In genomic region chr10:51176692-51177091, GRCm38 (mm10) we compare ENCODE assay signal across 17 mouse cellular contexts.
"Had no signal": no experiment of that assay in that cellular context is flagged by ENCODE, and none has a peak within 500 bp of the region (broad histone marks: within the 10 kb centered on the region; RNA-seq: fewer than 3 reads in every experiment).

No protein-coding gene starts in this region.

- H3K36me3 ChIP-seq: liver, embryonic 15.5 days; lung, embryonic 15.5 days; midbrain, embryonic 13.5 days; midbrain, embryonic 15.5 days; neural tube, embryonic 12.5 days; stomach, embryonic 15.5 days had no signal

- DNase-seq: liver, postnatal 0 days; lung, adult 2 months; lung, postnatal 36 days; right cerebral cortex, postnatal 14 days; thymus, adult 2 months; thymus, postnatal 25 days; thymus, postnatal 4 days had no signal

- H3K9ac ChIP-seq: liver, embryonic 15.5 days; liver, postnatal 0 days; lung, embryonic 15.5 days; midbrain, embryonic 13.5 days; midbrain, embryonic 15.5 days; neural tube, embryonic 12.5 days; stomach, embryonic 15.5 days had no signal

- ATAC-seq: liver, postnatal 0 days; midbrain, embryonic 13.5 days; midbrain, embryonic 15.5 days had no signal

- H3K9me3 ChIP-seq: liver, embryonic 15.5 days; lung, embryonic 15.5 days; megakaryocyte, embryonic 14.5 days; midbrain, embryonic 13.5 days; midbrain, embryonic 15.5 days; neural tube, embryonic 12.5 days; stomach, embryonic 15.5 days had no signal

- H3K4me2 ChIP-seq: liver, embryonic 15.5 days; lung, embryonic 15.5 days; midbrain, embryonic 11.5 days; midbrain, embryonic 13.5 days; midbrain, embryonic 15.5 days; neural tube, embryonic 12.5 days; stomach, embryonic 15.5 days had no signal

- H3K4me1 ChIP-seq: liver, embryonic 15.5 days; lung, embryonic 15.5 days; megakaryocyte, embryonic 14.5 days; midbrain, embryonic 13.5 days; midbrain, embryonic 15.5 days; neural tube, embryonic 12.5 days; stomach, embryonic 15.5 days had no signal

- H3K27ac ChIP-seq: liver, embryonic 15.5 days; lung, embryonic 15.5 days; macrophage; midbrain, embryonic 13.5 days; midbrain, embryonic 15.5 days; neural tube, embryonic 12.5 days; stomach, embryonic 15.5 days; stomach, postnatal 0 days had no signal

- H3K27me3 ChIP-seq: liver, embryonic 15.5 days; lung, embryonic 15.5 days; megakaryocyte, embryonic 14.5 days; midbrain, embryonic 13.5 days; midbrain, embryonic 15.5 days; neural tube, embryonic 12.5 days; stomach, embryonic 15.5 days had no signal

- H3K4me3 ChIP-seq: liver, embryonic 15.5 days; lung, embryonic 15.5 days; megakaryocyte, embryonic 14.5 days; midbrain, embryonic 13.5 days; midbrain, embryonic 15.5 days; neural tube, embryonic 12.5 days; stomach, embryonic 15.5 days had no signal
